Mouse (Mus musculus) bone marrow, adult 2 months (tissue): ENCODE measurements around the gene Myo10.

Experiments
- CTCF ChIP-seq: fragments of 200-500 bp; IDR thresholded peaks from 2 replicates; pipeline ENCODE4 v1.5.1; 2011; ENCODE audit warnings: low read length, control low read depth; ENCODE audit not compliant: control insufficient read depth, insufficient read depth
- POLR2A ChIP-seq: fragments of 200-500 bp; IDR thresholded peaks from 2 replicates; pipeline ENCODE4 v1.6.1; 2011; ENCODE audit warnings: low read depth, mild to moderate bottlenecking, control low read depth, low read length, borderline replicate concordance; ENCODE audit not compliant: control insufficient read depth

GRCm38 (mm10) chr15:25787965-25788364, 165.6 kb downstream of the Myo10 start:
- TF ChIP-seq CTCF, result no peak
- no peak for TF ChIP-seq POLR2A
